Mouse (Mus musculus) mouse embryonic stem cell (cell line): ENCODE measurements around the gene Tie1.

Experiments
- in situ Hi-C, 2 experiments: fragments of 300-500 bp; cut with MboI; formaldehyde crosslinking; loops; 1 replicate in 1 of 2; 3 replicates in 1 of 2; pipeline ENCODE4 v1.14.3; 2019 to 2020; ENCODE audit warnings: low sequenced_read_pairs in 2 of 2, low pct_unique_long_range_greater_than_20kb in 1 of 2, mixed read lengths in 1 of 2; ENCODE audit not compliant: unreplicated experiment in 1 of 2

Gene Tie1

GRCm38 (mm10) chr4:118427768-118428451 is 62.0 kb downstream of the Tie1 start, which contains the start of gene Elovl1:
Gene Elovl1 (plus strand): TSS chr4:118428093.
- in situ Hi-C loops: no loop called here

- in situ Hi-C loops: no loop called here
Measured at GRCm38 (mm10) chr4:118427415-118427767, 62.5 kb downstream of the Tie1 start.

GRCm38 (mm10) chr4:118425374-118425773 is 64.5 kb downstream of the Tie1 start:
- in situ Hi-C loops: no loop called here

- in situ Hi-C loops: no loop called here
Measured at GRCm38 (mm10) chr4:118424541-118425160, 65.2 kb downstream of the Tie1 start.

- in situ Hi-C loops: no loop called here
Measured at GRCm38 (mm10) chr4:118421384-118421783, 68.5 kb downstream of the Tie1 start.
